Mouse (Mus musculus): ENCODE results near the gene Sptbn1.

Gene Sptbn1

GRCm38 (mm10) chr11:30251294-30251904 is 16.6 kb downstream of the Sptbn1 start:
- DNase-seq, result no peak

GRCm38 (mm10) chr11:30249452-30250016 is 18.4 kb downstream of the Sptbn1 start:
- DNase-seq, result no peak

- DNase-seq, result no peak
Measured at GRCm38 (mm10) chr11:30247106-30247505, 20.9 kb downstream of the Sptbn1 start.

- DNase-seq, result no peak
Measured at GRCm38 (mm10) chr11:30246161-30246560, 21.8 kb downstream of the Sptbn1 start.

- DNase-seq, result no peak
Measured at GRCm38 (mm10) chr11:30244172-30244571, 23.8 kb downstream of the Sptbn1 start.

- DNase-seq, result peak; percentile 39
Measured at GRCm38 (mm10) chr11:30243591-30243990, 24.4 kb downstream of the Sptbn1 start.

- no peak for DNase-seq
Measured at GRCm38 (mm10) chr11:30240861-30241260, 27.1 kb downstream of the Sptbn1 start.

GRCm38 (mm10) chr11:30237960-30238359 is 30.0 kb downstream of the Sptbn1 start:
- DNase-seq, result no peak

- no peak for DNase-seq
Measured at GRCm38 (mm10) chr11:30236681-30237242, 31.2 kb downstream of the Sptbn1 start.

GRCm38 (mm10) chr11:30235666-30236065 is 32.3 kb downstream of the Sptbn1 start:
- no peak for DNase-seq

- no peak for DNase-seq
Measured at GRCm38 (mm10) chr11:30235218-30235617, 32.8 kb downstream of the Sptbn1 start.

- DNase-seq, result no peak
Measured at GRCm38 (mm10) chr11:30233946-30234345, 34.0 kb downstream of the Sptbn1 start.

GRCm38 (mm10) chr11:30232082-30232481 is 35.9 kb downstream of the Sptbn1 start:
- DNase-seq, result no peak

GRCm38 (mm10) chr11:30231336-30231735 is 36.6 kb downstream of the Sptbn1 start:
- no peak for DNase-seq

- DNase-seq, result no peak
Measured at GRCm38 (mm10) chr11:30230330-30230771, 37.6 kb downstream of the Sptbn1 start.

- no peak for DNase-seq
Measured at GRCm38 (mm10) chr11:30226756-30227155, 41.2 kb downstream of the Sptbn1 start.

- DNase-seq, result no peak
Measured at GRCm38 (mm10) chr11:30224599-30224998, 43.4 kb downstream of the Sptbn1 start.

- DNase-seq, result no peak
Measured at GRCm38 (mm10) chr11:30222636-30223035, 45.3 kb downstream of the Sptbn1 start.

GRCm38 (mm10) chr11:30221043-30221442 is 46.9 kb downstream of the Sptbn1 start:
- no peak for DNase-seq

GRCm38 (mm10) chr11:30218386-30218785 is 49.6 kb downstream of the Sptbn1 start:
- no peak for DNase-seq

GRCm38 (mm10) chr11:30217496-30217895 is 50.5 kb downstream of the Sptbn1 start:
- no peak for DNase-seq

GRCm38 (mm10) chr11:30211663-30212416 is 56.1 kb downstream of the Sptbn1 start:
- no peak for DNase-seq

GRCm38 (mm10) chr11:30211141-30211540 is 56.8 kb downstream of the Sptbn1 start:
- DNase-seq, result no peak
